8 mouse cellular contexts compared by ENCODE assay signal in genomic region chr5:64862269-64862668, GRCm38 (mm10). TPM values are rescaled to one million over a fixed set of nuclear protein-coding genes. Genes with fewer than 3 reads are reported as not detected.
A peak's percentile ranks its signal among the peaks of the same experiment; 100 is the strongest.
DNase-seq lines count a peak whose midpoint lies in the region; ATAC-seq and TF ChIP-seq lines count a peak whose summit lies in the region.

No protein-coding gene starts in this region.

- DNase-seq in CD4-positive, CD25-positive, alpha-beta regulatory T cell, adult 2 months (ENCODE audit: low read depth, low spot score) = peak; percentile 18
- DNase-seq in ovary, postnatal 14 days (ENCODE audit: low spot score) = peak; percentile 31
- DNase-seq in ovary, postnatal 10 days (ENCODE audit: low spot score) = no peak
- DNase-seq in hindbrain, postnatal 0 days (ENCODE audit: low spot score) = peak; percentile 73
- DNase-seq in limb, embryonic 14.5 days (ENCODE audit: low spot score) = peak; percentile 69
- peak; percentile 39 for DNase-seq in thymus, postnatal 4 days
- no peak for DNase-seq in embryo, embryonic 9.5 days (ENCODE audit: extremely low spot score)

- no peak overlapping the region for H3K9ac ChIP-seq in hindbrain, postnatal 0 days (replicated peaks; ENCODE audit: low read length)
- H3K9ac ChIP-seq in limb, embryonic 14.5 days (ENCODE audit: low read depth, low read length, severe bottlenecking) = no peak overlapping the region

- ATAC-seq in CD4-positive, CD25-positive, alpha-beta regulatory T cell, adult 4 months = no peak
- ATAC-seq in hindbrain, postnatal 0 days = peak; percentile 64
- ATAC-seq in limb, embryonic 14.5 days (ENCODE audit: low FRiP score, low read depth) = peak; percentile 38; the same call in 1 of the 2 replicates

- H3K4me3 ChIP-seq in hindbrain, postnatal 0 days (ENCODE audit: low read length) = no peak overlapping the region
- H3K4me3 ChIP-seq in limb, embryonic 14.5 days (replicated peaks; ENCODE audit: low read length) = no peak overlapping the region

- H3K27me3 ChIP-seq in hindbrain, postnatal 0 days (ENCODE audit: insufficient read depth, low read length) = no peaks in the 10 kb centered on the region
- H3K27me3 ChIP-seq in limb, embryonic 14.5 days (ENCODE audit: control insufficient read depth, insufficient read depth, low read length) = no peaks in the 10 kb centered on the region

- WGBS in hindbrain, postnatal 0 days = 35% methylated on average over 9 of the region's 9 CpGs
- 47% methylated on average over 9 of the region's 9 CpGs for WGBS in limb, embryonic 14.5 days

- no peaks in the 10 kb centered on the region for H3K36me3 ChIP-seq in hindbrain, postnatal 0 days (ENCODE audit: insufficient read depth, low read length)
- H3K36me3 ChIP-seq in limb, embryonic 14.5 days (ENCODE audit: control insufficient read depth, insufficient read depth, low read length) = no peaks in the 10 kb centered on the region

- no peaks in the 10 kb centered on the region; the same call in 1 of the 2 replicates for H3K4me1 ChIP-seq in hindbrain, postnatal 0 days (ENCODE audit: insufficient read depth, low read length)
- H3K4me1 ChIP-seq in limb, embryonic 14.5 days (ENCODE audit: control insufficient read depth, insufficient read depth, low read length) = peaks cover 24% of the 10 kb centered on the region

- no peak for TF ChIP-seq CTCF in hindbrain, postnatal 0 days (IDR thresholded peaks at IDR 0.05; ENCODE audit: low read depth)

- H3K27ac ChIP-seq in hindbrain, postnatal 0 days = 0 out of 2 replicates have a peak overlapping the region, but pooled peaks have one; percentile 4
- peak overlapping the region; percentile 73 for H3K27ac ChIP-seq in limb, embryonic 14.5 days (replicated peaks; ENCODE audit: low read depth, low read length)

- no peak for TF ChIP-seq POLR2A in limb, embryonic 14.5 days (IDR thresholded peaks at IDR 0.05; ENCODE audit: borderline replicate concordance, extremely low read depth, insufficient read depth, insufficient read length)

- H3K4me2 ChIP-seq in hindbrain, postnatal 0 days (ENCODE audit: low read depth, low read length) = no peak overlapping the region
- no peak overlapping the region for H3K4me2 ChIP-seq in limb, embryonic 14.5 days (replicated peaks; ENCODE audit: low read depth, low read length, severe bottlenecking)

- no peaks in the 10 kb centered on the region for H3K9me3 ChIP-seq in hindbrain, postnatal 0 days (ENCODE audit: low read length)
- H3K9me3 ChIP-seq in limb, embryonic 14.5 days (ENCODE audit: control insufficient read depth, low read length) = no peaks in the 10 kb centered on the region

RNA-seq across cellular contexts. Expression of gene Klf3, which starts 59.1 kb away (rescaled TPM):
- 10 to 100 TPM; 81.0 to 99.7 TPM for polyA plus RNA-seq in CD4-positive, CD25-positive, alpha-beta regulatory T cell, adult 4 months (2017; shearing (Covaris generic))
- 22.6 and 22.9 TPM in 2 replicates for total RNA-seq in hindbrain, postnatal 0 days (2014; rRNA removed)
- polyA plus RNA-seq in hindbrain, postnatal 0 days (2015; fragmentation: Nextera tagmentation; extraction: Ambion mirVana) = 37.1 and 37.5 TPM in 2 replicates
- 38.2 and 70.8 TPM in 2 replicates for polyA plus RNA-seq in limb, embryonic 14.5 days (2012; rRNA removed)
- polyA plus RNA-seq in limb, embryonic 14.5 days (2014; fragmentation: Nextera tagmentation; extraction: Ambion mirVana) = 76.0 and 76.7 TPM in 2 replicates

Comparison
In these comparisons a context has a peak if more than half of its experiments do, and no peak if none do; other contexts are left out.
1. DNase-seq: peak in CD4-positive, CD25-positive, alpha-beta regulatory T cell, adult 2 months (single experiment), ovary, postnatal 14 days (single experiment), hindbrain, postnatal 0 days (single experiment), limb, embryonic 14.5 days (single experiment) and thymus, postnatal 4 days (single experiment); none in ovary, postnatal 10 days (single experiment) and embryo, embryonic 9.5 days (single experiment).